Mouse (Mus musculus): ENCODE measurements around the gene Acta2.
"Not testable (repeated sequence)": the region's sequence is repeated elsewhere in the genome, so short reads cannot be mapped to it uniquely, and the experiment has no call there.

Acta2 gene

DNA sequence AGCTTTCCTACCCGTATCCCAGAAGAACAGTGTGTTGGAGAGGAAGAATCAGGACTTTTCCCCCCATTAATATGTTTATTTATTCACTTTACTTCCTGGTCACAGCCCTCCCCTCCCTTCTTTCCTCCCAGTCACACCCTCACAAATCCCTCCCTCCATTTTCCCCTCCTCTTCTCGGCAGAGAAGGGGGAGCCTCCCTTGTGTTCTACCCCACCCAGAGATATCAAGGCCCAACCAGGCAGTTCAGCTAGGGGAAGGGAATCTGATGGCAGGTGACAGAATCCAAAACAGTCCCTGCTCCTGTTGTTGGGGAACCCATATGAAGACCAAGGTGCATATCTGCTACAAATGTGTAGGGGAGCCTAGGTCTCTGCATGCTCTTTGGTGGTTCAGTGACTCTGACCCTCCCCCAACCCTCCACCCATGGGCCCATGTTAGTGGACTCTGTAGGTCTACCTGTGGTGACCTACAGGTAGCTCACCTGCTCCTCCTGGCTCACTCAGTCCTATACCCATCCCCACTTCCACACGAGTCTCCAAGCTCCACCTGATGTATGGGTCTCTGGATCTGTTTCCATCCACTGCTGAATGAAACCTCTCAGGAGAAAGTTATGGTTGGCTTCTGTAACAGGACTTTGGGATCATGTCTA, 34.5 kb downstream of the Acta2 start:
- no peak for DNase-seq (ENCODE audit: low read depth, low spot score)

DNA sequence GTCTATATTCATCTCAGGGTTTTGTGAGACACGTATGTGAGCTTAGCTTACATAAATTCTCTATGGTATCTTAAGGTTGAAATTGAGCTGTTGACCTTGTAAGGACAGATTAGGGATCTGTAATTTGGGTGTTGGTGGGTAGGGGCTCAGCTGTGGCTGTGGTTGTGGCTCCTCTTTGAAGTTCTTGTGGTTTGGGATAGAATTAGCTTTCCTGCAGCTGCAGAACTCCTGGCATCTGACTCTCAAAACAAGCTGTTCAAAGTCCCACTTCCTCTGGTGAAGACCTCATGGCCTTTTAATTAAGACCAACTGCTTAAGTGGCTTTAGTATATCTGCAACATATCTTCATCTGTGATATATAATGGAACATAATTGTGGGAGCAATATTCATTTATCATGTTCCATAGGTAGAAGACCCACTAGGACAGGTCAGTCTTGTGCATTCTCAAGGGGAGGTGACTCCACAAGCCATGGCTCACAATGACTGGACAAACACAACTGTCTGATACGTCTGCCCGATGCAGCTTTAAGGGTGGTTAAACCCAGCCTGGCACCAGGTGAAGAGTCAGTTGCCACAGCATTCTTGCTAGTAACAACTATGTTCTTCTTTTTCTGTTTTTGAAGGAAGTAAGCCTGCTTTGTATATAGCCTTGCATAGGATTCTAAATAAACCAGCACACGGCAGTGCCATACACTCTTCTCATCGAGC, 36.0 kb downstream of the Acta2 start:
- DNase-seq (ENCODE audit: low read depth, low spot score): no peak

DNA sequence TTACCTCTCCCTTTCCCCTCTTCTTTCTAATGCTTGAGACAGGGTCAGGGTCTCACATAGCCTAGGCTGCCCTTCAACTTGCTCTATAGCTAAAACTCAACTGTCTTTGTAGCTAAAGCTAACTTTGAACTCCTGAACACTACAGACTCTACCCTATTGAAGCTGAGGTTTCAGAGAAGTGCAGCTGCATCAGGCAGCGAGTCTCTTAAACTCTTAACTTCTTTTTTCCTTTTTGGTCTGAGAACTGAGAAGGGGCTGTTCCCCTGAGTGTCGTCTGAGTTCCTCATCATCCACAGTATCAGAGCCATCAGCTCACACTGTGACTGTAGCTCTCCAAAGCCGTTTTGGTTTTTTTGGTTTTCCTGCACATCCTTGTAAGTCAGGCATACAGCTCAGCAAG, 37.6 kb downstream of the Acta2 start:
- DNase-seq (ENCODE audit: low read depth, low spot score): no peak

DNA sequence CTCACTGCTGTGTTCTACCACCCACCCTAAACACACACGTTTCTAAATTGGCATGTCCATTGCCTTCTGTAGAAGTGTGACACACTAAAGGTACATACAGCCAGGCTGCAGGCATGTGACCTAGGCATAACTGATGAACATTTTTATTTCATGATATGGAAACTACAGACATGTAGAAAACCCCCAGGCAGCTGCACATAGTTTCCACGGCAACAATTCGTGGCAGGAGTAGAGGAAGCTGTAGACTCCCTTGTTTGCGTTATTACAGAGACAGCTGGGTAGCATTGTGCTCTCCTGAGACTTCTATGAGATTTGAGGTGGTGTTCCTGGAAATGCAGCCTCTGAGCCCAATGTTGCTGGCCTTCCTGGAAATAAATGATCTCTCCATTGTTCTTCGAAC, 38.4 kb downstream of the Acta2 start:
- no peak for DNase-seq (ENCODE audit: low read depth, low spot score)

DNA sequence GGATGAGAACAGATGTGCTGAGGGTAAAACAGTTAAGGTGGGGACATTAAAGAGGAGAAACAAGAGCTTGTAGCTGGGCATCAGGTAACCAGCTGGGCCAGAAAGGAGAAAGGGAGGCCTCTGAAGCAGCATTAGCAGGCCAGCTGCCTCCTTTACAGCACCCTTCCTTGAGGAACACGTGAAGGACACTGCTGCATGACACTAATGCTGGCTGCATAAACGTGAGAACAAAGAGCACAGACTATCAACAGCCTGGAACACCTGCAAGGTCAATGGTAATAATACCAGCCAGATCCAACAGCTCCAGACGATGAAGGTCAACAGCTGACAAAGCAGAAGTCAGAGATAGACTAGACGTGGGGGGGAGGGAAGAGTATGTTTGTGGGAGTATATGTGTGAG, 41.3 kb downstream of the Acta2 start:
- no peak for DNase-seq (ENCODE audit: low read depth, low spot score)

DNA sequence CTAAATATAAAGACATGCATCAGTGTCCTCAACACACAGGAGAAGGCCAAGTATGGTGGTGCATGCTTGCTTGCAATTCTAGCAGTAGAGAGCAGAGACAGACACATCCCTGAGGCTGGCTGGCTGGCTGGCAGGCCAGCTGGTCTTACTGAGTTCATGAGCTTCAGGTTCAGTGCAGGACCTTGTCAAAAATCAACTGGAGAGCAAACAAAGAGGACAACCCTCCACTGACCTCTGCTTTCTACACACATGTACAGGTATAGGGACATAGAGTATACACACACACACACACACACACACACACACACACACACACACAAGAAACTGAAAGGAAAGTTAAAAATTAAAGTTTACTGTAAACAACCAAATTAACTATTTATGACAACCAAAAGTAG, 42.1 kb downstream of the Acta2 start:
- no peak for DNase-seq (ENCODE audit: low read depth, low spot score)

DNA sequence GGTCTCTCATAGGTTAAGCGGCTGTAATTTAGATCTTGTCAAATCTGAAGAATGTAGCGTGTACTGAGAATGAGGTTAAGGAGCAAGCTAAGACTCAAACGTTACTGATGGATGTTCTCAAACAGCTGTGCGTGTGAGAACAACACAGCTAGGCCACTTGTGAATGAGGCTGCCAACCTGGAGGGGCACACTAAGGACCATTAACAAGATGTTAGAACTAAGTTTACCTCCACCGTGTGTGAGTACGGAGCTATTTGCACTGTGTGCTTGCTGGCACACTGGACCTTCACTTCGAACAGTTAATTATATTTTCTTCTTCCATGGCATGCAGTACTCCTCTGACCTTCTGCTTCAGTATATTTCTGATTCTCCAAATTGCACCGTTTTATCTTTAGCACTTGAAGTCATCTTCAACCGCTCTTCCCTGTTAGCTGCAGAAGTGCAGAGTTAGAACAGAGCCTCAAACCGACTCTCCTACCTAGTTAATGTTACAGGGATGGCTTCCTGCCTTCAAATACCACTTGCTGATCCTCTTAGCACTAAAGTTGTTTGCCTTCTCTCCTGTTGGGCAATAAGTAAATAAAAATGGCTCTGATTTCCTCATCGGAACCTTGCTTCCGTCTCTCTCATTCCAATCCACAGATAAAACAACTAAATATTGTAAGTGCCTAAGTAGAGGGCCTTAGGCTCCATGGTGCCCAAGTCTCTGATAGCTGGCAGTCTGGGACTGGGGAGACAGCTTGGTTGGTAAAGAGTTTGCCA, 42.7 kb downstream of the Acta2 start:
- no peak for DNase-seq (ENCODE audit: low read depth, low spot score)

DNA sequence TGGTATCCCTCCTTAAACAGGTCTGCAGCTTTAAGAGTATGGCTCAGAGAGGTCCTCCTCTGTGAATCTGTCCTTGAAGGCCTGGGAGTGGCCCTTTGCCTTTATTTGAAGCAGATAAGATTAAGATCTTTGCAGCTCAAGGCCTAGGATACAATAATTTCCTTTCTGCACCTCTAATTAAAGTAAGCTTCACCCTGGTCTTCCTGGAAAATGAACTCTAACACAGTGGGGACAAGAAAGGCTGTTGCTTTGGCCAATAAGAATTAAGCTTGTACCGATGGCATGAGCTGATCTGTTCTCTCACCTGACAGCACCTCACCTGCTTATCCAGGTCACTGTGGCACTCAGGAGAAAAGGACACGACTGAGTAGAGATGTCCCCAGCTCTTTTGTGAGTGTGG, 44.5 kb downstream of the Acta2 start:
- no peak for DNase-seq (ENCODE audit: low read depth, low spot score)

DNA sequence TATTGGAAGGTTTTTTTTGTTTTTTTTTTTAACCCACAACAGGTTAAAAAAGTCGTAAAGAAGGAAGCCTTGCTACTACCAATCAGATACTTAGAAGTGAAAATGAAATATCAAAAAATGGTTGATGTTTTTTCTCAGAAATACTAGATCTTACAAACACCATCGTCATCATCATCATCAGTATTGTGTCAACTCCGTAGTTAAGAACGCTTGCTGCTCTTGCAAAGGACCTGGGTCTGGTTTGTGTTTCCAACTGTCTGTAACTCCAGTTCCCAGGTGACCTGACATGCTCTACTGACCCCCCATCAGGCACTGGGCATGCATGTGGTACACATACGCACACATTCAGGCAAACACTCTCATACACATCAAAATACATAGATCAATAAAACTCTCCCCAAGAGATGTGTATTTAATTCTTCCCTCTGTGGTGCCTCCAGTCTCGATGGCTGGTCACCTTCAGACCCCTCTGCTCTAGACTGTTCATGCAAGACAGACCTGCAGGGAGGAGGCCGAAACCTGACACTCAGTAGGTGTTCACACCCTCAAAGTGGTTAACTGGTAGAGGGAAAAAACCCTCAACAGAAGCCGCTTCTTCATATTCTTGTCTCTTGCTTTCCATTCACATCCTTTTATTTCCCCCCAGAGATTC, 45.3 kb downstream of the Acta2 start:
- DNase-seq (ENCODE audit: low read depth, low spot score): no peak

DNA sequence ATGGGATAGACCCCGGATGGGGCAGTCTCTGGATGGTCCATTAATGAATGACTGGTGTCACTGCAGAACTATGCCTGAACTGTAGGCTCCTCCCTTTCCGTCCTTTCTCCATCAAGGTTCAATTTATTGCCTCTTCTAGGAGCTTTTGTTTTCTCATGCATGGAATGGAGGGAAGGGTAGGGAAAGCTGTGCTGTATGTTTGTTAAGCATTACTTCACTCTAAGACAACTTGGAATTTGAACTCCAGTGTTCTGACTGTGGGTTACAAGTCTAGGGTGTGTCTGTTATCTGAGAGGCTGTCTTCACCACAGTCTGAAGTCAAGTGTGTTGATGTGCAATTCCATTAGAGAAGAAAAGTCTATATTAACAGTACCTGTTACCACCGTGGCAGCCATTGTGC, 46.4 kb downstream of the Acta2 start:
- DNase-seq (ENCODE audit: low read depth, low spot score): no peak

DNA sequence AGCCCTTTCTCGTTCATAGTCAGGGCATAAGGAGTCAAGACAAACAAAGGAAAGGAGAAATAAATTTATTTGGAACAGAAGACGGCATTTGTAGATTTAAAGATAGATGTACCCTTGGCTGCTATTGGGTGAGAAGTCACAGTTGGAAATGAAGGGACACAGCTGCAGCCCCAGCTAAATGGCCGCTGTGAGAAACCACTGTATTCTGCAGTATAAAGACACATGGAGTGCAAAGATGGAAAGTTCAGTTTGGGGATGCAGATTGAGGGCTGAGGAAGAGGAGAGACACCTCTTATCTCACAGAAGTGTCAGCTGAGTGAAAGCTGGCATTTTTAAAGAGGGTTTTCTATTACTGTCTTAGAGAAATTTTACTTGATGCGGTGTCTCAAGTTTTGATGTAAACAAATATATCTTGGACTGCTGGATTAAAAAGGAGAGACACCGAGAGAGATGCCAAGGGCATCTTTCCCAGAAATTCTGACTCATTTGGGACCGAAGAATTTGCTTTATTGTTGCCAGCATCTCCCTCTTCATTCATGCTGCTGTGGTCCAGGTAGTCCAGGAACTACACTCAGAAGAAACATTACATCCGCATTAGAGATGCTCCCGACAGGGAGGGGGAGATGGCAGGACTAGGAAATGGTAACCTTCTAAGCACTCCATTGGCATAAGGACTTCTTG, 48.5 kb downstream of the Acta2 start:
- DNase-seq (ENCODE audit: low read depth, low spot score): no peak

DNA sequence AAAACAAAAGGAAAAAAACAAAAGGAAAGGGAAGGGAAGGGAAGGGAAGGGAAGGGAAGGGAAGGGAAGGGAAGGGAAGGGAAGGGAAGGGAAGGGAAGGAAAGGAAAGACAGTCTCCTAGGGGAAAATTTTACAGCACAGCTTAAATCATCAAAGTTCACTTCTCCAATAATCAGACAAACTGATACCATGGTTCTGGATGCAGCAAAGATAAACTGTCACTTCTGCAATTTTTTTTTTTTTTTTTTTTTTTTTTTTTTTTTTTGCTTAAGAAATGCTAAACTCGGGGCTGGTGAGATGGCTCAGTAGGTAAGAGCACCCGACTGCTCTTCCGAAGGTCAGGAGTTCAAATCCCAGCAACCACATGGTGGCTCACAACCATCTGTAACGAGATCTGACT, 49.3 kb downstream of the Acta2 start:
- DNase-seq (ENCODE audit: low read depth, low spot score): not testable (repeated sequence)

DNA sequence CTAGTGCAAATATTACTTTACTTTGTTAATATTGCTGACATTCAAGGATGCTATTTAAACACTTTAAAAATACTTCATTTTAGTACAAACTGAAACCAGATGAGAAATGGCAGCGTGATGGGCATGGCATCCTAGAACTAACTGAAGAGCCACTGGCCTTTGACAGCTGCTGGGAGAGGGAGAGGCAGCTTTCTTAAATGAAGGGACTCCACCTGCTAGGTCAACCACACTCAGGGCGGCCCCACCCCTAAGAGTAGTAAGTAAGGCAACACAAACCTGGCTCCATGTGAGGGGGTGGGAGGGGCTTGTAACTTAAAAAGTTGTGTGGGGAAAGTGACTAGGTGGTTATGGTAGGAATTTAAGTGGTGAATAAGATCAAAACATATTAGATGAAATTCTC, 52.7 kb downstream of the Acta2 start:
- DNase-seq (ENCODE audit: low read depth, low spot score): no peak

DNA sequence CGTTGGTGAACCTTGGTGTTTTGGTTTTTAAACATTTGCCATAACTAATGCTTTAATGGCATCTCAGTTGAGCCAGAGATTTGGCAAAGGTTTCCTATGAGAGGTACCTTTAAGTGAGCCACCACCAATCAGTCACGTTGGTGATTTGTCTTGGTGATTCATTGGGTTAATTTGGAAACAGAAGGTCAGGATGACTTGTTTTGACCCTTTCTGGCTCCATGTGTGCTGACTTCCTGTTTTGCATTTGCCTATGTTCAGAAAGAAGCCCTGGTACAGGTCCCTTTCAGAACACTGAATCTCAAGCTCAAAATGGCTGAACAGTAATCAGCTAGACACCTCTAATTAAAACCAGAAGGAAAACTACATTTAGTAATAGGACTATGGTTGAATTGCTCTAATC, 55.9 kb downstream of the Acta2 start:
- no peak for DNase-seq (ENCODE audit: low read depth, low spot score)

DNA sequence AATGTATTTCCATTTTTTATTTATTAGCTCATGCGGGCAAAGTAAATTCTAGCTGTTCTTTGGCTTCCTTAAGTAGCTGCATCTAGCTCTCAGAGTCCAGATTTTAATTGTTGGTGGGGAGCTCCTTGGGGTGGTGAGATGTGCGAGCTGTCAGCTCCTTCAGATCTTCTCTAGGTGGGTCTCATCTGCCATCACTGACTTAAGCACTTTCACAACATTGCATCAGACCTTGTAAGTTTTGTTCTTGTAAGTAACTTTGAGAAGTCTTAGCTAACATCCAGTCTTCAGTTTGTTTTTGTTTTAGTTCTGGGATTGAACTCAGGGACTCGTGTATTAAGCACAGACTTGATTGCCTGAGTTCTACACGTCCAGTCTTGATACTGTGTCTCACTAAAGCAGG, 56.5 kb downstream of the Acta2 start:
- no peak for DNase-seq (ENCODE audit: low read depth, low spot score)

DNA sequence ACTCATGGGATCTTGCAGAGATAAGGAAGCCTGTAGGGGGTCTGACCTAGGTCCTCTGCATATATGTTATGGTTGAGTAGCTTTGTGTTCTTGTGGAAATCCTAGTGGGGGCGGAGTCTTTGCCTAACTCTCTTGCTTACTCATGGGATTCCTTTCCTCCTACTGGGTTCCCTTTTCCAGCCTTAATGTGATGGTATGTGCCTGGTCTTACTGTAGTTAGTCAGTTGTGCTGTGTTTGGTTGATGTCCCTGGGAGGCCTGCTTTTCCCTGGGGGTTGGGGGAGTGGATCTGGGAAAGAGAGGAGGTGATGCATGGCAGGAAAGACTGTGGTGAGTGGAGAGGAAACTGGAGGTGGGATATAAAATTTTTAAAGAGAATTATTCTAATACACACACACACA, 57.3 kb downstream of the Acta2 start:
- DNase-seq (ENCODE audit: low read depth, low spot score): no peak

DNA sequence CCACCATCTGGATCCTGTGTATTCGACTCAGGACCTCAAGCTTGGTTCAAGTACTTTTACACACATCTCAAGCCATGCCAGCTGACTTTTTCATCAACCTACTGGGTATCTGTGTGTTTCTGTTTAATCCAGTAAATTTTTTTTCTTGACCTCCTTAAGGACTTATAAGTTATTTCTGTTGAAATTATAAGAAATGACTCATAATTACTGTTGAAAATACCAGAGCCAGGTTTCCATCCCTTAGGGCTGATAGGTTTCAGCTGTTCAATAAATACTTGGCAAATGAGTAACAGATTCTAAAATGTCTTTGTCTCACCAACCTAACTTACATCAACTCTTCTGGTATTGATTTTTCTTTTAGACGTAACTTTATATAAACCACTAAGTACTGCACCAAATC, 60.4 kb downstream of the Acta2 start:
- no peak for DNase-seq (ENCODE audit: low read depth, low spot score)

DNA sequence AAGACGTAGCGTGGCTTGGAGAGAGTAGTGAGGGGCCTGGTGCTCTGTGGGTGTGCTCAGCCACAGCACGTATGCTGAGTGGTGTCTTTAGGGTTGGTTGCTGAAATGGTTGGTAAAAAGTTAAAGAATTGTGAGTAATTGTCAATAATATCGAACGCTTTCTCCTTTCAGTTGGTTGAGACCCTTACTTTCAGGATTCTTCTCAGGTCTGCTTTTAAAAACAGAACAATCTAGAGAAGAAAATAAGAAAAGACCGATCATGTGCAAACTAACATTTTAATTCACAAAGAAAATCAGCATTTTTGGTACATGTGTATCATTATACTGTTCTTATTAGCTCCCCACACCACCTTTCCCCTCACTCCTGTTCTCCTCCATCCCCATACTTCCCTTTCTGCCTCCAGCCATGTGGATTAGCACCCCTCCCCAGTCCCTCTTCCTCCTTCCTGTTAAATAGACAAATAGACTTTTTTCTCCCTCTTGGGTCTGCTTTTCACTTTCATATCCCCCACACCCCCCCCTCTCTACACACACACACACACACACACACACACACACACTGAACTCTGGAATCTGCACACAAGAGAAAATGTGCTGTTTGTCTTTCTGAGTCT, 61.2 kb downstream of the Acta2 start:
- no peak for DNase-seq (ENCODE audit: low read depth, low spot score)

DNA sequence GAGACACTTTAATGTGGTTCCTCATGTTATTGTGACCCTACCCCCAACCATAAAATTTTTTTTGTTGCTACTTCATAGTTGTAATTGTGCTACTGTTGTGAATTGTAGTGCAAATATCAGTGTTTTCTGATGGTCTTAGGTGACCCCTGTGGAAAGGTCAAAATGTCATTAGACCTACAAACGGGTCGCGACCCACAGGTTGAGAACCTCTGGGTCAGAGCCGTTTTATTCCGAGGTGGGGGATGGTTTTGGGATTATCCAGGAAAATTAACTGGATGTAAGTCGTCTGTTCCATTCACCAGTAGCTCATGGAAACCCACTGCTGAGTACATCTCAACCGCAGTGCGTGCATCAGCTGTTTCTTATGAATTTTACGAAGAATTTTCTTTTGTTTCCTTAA, 61.7 kb downstream of the Acta2 start:
- no peak for DNase-seq (ENCODE audit: low read depth, low spot score)

DNA sequence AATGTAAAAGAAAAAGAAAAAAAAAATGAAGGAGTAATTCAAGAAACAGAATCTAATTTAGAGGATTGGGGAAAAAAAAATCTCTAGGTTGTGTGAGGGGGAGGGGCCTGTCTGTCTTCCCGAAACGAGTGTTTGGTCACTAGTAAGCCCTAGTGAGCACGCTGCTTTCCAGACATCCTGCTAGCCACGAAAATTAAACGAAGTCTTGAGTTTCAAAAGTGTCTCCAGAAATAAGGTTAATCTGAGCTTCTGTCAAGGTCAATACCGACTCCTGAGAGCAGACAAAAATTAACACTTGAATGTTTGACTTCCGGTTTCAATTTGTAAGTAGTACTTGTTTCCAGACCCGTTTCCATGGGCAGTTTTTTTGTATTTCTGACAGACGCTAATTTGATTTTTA, 62.2 kb downstream of the Acta2 start:
- no peak for DNase-seq (ENCODE audit: low read depth, low spot score)

Data from WW6 (cell line).